Mouse (Mus musculus): ENCODE measurements around the gene Frmpd2. TPM values are rescaled to one million over a fixed set of nuclear protein-coding genes. Genes with fewer than 3 reads are reported as not detected.

Frmpd2 gene
- polyA plus RNA-seq, 1 experiment: 0.13 TPM

- TF ChIP-seq CTCF (IDR thresholded peaks at IDR 0.05; ENCODE audit: borderline replicate concordance, control insufficient read depth, extremely low read depth, insufficient read depth, low read length, poor library complexity) (no peak), POLR2A (IDR thresholded peaks at IDR 0.05; ENCODE audit: control insufficient read depth, extremely low read depth, insufficient read depth, low read length, poor library complexity) (no peak)
- no peaks in the 10 kb centered on the region for H3K4me1 ChIP-seq (replicated peaks; ENCODE audit: control insufficient read depth, insufficient read depth, low read length)
- no peaks in the 10 kb centered on the region for H3K27me3 ChIP-seq (ENCODE audit: control insufficient read depth, insufficient read depth, low read length)
- no peak overlapping the region for H3K27ac ChIP-seq (ENCODE audit: control insufficient read depth, insufficient read depth, low read length)
- no peak for DNase-seq
- WGBS: 82% methylated on average over 6 of the region's 6 CpGs
- H3K4me3 ChIP-seq (ENCODE audit: control insufficient read depth, insufficient read depth, low read length): no peak overlapping the region
- H3K36me3 ChIP-seq (ENCODE audit: control insufficient read depth, insufficient read depth, low read length): no peaks in the 10 kb centered on the region
Measured at GRCm38 (mm10) chr14:33570737-33571136, 99.2 kb downstream of the Frmpd2 start.

GRCm38 (mm10) chr14:33573643-33574042 lies 102.1 kb downstream of the Frmpd2 start:
- no peak overlapping the region for H3K27ac ChIP-seq (ENCODE audit: control insufficient read depth, insufficient read depth, low read length)
- 91% methylated on average over 3 of the region's 3 CpGs for WGBS
- H3K4me3 ChIP-seq (ENCODE audit: control insufficient read depth, insufficient read depth, low read length): no peak overlapping the region
- no peak for DNase-seq
- no peak for TF ChIP-seq CTCF (IDR thresholded peaks at IDR 0.05; ENCODE audit: borderline replicate concordance, control insufficient read depth, extremely low read depth, insufficient read depth, low read length, poor library complexity)
- no peak for TF ChIP-seq POLR2A (IDR thresholded peaks at IDR 0.05; ENCODE audit: control insufficient read depth, extremely low read depth, insufficient read depth, low read length, poor library complexity)
- no peaks in the 10 kb centered on the region for H3K36me3 ChIP-seq (ENCODE audit: control insufficient read depth, insufficient read depth, low read length)
- H3K27me3 ChIP-seq (ENCODE audit: control insufficient read depth, insufficient read depth, low read length): no peaks in the 10 kb centered on the region
- no peaks in the 10 kb centered on the region for H3K4me1 ChIP-seq (replicated peaks; ENCODE audit: control insufficient read depth, insufficient read depth, low read length)

- H3K27ac ChIP-seq (ENCODE audit: control insufficient read depth, insufficient read depth, low read length): no peak overlapping the region
- H3K4me3 ChIP-seq (ENCODE audit: control insufficient read depth, insufficient read depth, low read length): no peak overlapping the region
- H3K4me1 ChIP-seq (replicated peaks; ENCODE audit: control insufficient read depth, insufficient read depth, low read length): no peaks in the 10 kb centered on the region
- TF ChIP-seq POLR2A (IDR thresholded peaks at IDR 0.05; ENCODE audit: control insufficient read depth, extremely low read depth, insufficient read depth, low read length, poor library complexity) (no peak), CTCF (IDR thresholded peaks at IDR 0.05; ENCODE audit: borderline replicate concordance, control insufficient read depth, extremely low read depth, insufficient read depth, low read length, poor library complexity) (no peak)
- no peak for DNase-seq
- H3K36me3 ChIP-seq (ENCODE audit: control insufficient read depth, insufficient read depth, low read length): no peaks in the 10 kb centered on the region
- 84% methylated on average over 7 of the region's 7 CpGs for WGBS
- no peaks in the 10 kb centered on the region for H3K27me3 ChIP-seq (ENCODE audit: control insufficient read depth, insufficient read depth, low read length)
Measured at GRCm38 (mm10) chr14:33579771-33580484, 108.4 kb downstream of the Frmpd2 start.

- 81% methylated on average over 14 of the region's 14 CpGs for WGBS
- H3K4me1 ChIP-seq (replicated peaks; ENCODE audit: control insufficient read depth, insufficient read depth, low read length): no peaks in the 10 kb centered on the region
- no peak within 1 kb of the TSS for H3K4me3 ChIP-seq (ENCODE audit: control insufficient read depth, insufficient read depth, low read length)
- no peaks in the 10 kb centered on the region for H3K27me3 ChIP-seq (ENCODE audit: control insufficient read depth, insufficient read depth, low read length)
- no peaks in the 10 kb centered on the region for H3K36me3 ChIP-seq (ENCODE audit: control insufficient read depth, insufficient read depth, low read length)
- H3K27ac ChIP-seq (ENCODE audit: control insufficient read depth, insufficient read depth, low read length): no peak within 1 kb of the TSS
- DNase-seq: peak; percentile 4
- TF ChIP-seq CTCF (IDR thresholded peaks at IDR 0.05; ENCODE audit: borderline replicate concordance, control insufficient read depth, extremely low read depth, insufficient read depth, low read length, poor library complexity) (peak; percentile 26; the same call in 1 of the 2 replicates), POLR2A (IDR thresholded peaks at IDR 0.05; ENCODE audit: control insufficient read depth, extremely low read depth, insufficient read depth, low read length, poor library complexity) (no peak)
Measured at GRCm38 (mm10) chr14:33588951-33589350, 117.5 kb downstream of the Frmpd2 start, which contains the start of gene Ptpn20. Gene Ptpn20 (plus strand): TSS chr14:33589207.

GRCm38 (mm10) chr14:33598376-33599130 lies 127.1 kb downstream of the Frmpd2 start:
- no peak overlapping the region for H3K4me3 ChIP-seq (ENCODE audit: control insufficient read depth, insufficient read depth, low read length)
- no peak overlapping the region for H3K27ac ChIP-seq (ENCODE audit: control insufficient read depth, insufficient read depth, low read length)
- no peaks in the 10 kb centered on the region for H3K27me3 ChIP-seq (ENCODE audit: control insufficient read depth, insufficient read depth, low read length)
- no peaks in the 10 kb centered on the region for H3K36me3 ChIP-seq (ENCODE audit: control insufficient read depth, insufficient read depth, low read length)
- DNase-seq: no peak
- WGBS: 96% methylated on average over 9 of the region's 9 CpGs
- H3K4me1 ChIP-seq (replicated peaks; ENCODE audit: control insufficient read depth, insufficient read depth, low read length): no peaks in the 10 kb centered on the region
- TF ChIP-seq CTCF (IDR thresholded peaks at IDR 0.05; ENCODE audit: borderline replicate concordance, control insufficient read depth, extremely low read depth, insufficient read depth, low read length, poor library complexity): no peak
- TF ChIP-seq POLR2A (IDR thresholded peaks at IDR 0.05; ENCODE audit: control insufficient read depth, extremely low read depth, insufficient read depth, low read length, poor library complexity): no peak

- no peaks in the 10 kb centered on the region for H3K36me3 ChIP-seq (ENCODE audit: control insufficient read depth, insufficient read depth, low read length)
- H3K27me3 ChIP-seq (ENCODE audit: control insufficient read depth, insufficient read depth, low read length): no peaks in the 10 kb centered on the region
- 86% methylated on average over 10 of the region's 10 CpGs for WGBS
- TF ChIP-seq CTCF (IDR thresholded peaks at IDR 0.05; ENCODE audit: borderline replicate concordance, control insufficient read depth, extremely low read depth, insufficient read depth, low read length, poor library complexity) (no peak), POLR2A (IDR thresholded peaks at IDR 0.05; ENCODE audit: control insufficient read depth, extremely low read depth, insufficient read depth, low read length, poor library complexity) (no peak)
- H3K27ac ChIP-seq (ENCODE audit: control insufficient read depth, insufficient read depth, low read length): no peak overlapping the region
- H3K4me1 ChIP-seq (replicated peaks; ENCODE audit: control insufficient read depth, insufficient read depth, low read length): no peaks in the 10 kb centered on the region
- no peak for DNase-seq
- H3K4me3 ChIP-seq (ENCODE audit: control insufficient read depth, insufficient read depth, low read length): no peak overlapping the region
Measured at GRCm38 (mm10) chr14:33607431-33607830, 135.9 kb downstream of the Frmpd2 start.

Other genes with a start within 250 kb of the Frmpd2 start
- gene Mapk8, start 24.5 kb upstream of the Frmpd2 start, polyA plus RNA-seq (2012; rRNA removed): 11.9 and 15.2 TPM in 2 replicates
- gene Ptpn20, start 117.5 kb downstream of the Frmpd2 start, polyA plus RNA-seq (2012; rRNA removed): not detected in 2 replicates

Data from thymus, adult 2 months (tissue).